Mouse (Mus musculus): ENCODE data around the gene Phex. TPM values are rescaled to one million over a fixed set of nuclear protein-coding genes. Genes with fewer than 3 reads are reported as not detected.

The Phex gene
- polyA plus RNA-seq (2015; fragmentation: Nextera tagmentation; extraction: Ambion mirVana) = 0.23 and 0.84 TPM in 2 replicates

- Histone ChIP-seq H3K27ac (no peak within 1 kb of the TSS), H3K9ac (no peak within 1 kb of the TSS), H3K36me3 (no peaks in the 10 kb centered on the region), H3K4me3 (no peak within 1 kb of the TSS), H3K4me1 (replicated peaks) (no peaks in the 10 kb centered on the region), H3K4me2 (no peak within 1 kb of the TSS), H3K27me3 (no peaks in the 10 kb centered on the region), H3K9me3 (replicated peaks) (no peaks in the 10 kb centered on the region)
- WGBS = 54% methylated on average over 5 of the region's 5 CpGs
- ATAC-seq (replicated peaks; ENCODE audit: insufficient number of reproducible peaks, insufficient read depth, low FRiP score, low read depth) = no peak
Observed at GRCm38 (mm10) chrX:157415212-157415611, at the start of gene Phex. Gene Phex (minus strand): TSS chrX:157415312.

GRCm38 (mm10) chrX:157462716-157463115, 47.6 kb upstream of the Phex start:
- no peaks in the 10 kb centered on the region for H3K36me3 ChIP-seq
- H3K27ac ChIP-seq = no peak overlapping the region
- H3K4me3 ChIP-seq = no peak overlapping the region
- H3K4me2 ChIP-seq = no peak overlapping the region
- 72% methylated on average over 3 of the region's 3 CpGs for WGBS
- no peak for ATAC-seq (replicated peaks; ENCODE audit: insufficient number of reproducible peaks, insufficient read depth, low FRiP score, low read depth)
- H3K9ac ChIP-seq = no peak overlapping the region
- H3K27me3 ChIP-seq = no peaks in the 10 kb centered on the region
- no peaks in the 10 kb centered on the region for H3K4me1 ChIP-seq (replicated peaks)
- no peaks in the 10 kb centered on the region for H3K9me3 ChIP-seq (replicated peaks)

DNA sequence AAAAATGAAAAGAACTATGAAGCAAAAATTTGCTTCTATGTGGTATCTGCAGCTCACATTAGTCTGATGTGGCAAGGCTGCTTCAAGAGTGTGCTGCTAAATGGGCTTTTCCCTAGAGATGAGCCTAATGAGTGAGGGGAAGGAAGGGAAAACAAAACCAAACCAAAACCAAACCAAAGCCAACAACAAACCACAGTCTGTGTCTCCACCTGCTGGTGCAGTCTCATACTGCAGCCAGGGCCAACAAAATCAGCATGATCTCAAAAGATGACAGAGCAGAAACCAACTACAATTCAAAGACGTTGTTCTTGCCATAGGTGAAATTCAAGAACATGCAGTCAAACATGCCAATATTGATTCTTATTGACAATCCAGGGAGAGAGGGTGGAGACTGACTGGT, 39.3 kb upstream of the Phex start:
- Histone ChIP-seq H3K4me2 (no peak overlapping the region), H3K4me3 (no peak overlapping the region), H3K9me3 (replicated peaks) (no peaks in the 10 kb centered on the region), H3K27ac (no peak overlapping the region), H3K4me1 (replicated peaks) (no peaks in the 10 kb centered on the region), H3K27me3 (no peaks in the 10 kb centered on the region), H3K9ac (no peak overlapping the region), H3K36me3 (no peaks in the 10 kb centered on the region)
- ATAC-seq (replicated peaks; ENCODE audit: insufficient number of reproducible peaks, insufficient read depth, low FRiP score, low read depth) = no peak
- 48% methylated on average over 1 of the region's 1 CpGs for WGBS

GRCm38 (mm10) chrX:157449000-157449399, 33.9 kb upstream of the Phex start:
- Histone ChIP-seq H3K27ac (no peak overlapping the region), H3K4me3 (no peak overlapping the region), H3K4me1 (replicated peaks) (no peaks in the 10 kb centered on the region), H3K27me3 (no peaks in the 10 kb centered on the region), H3K36me3 (no peaks in the 10 kb centered on the region), H3K9ac (no peak overlapping the region), H3K4me2 (no peak overlapping the region), H3K9me3 (replicated peaks) (no peaks in the 10 kb centered on the region)
- no peak for ATAC-seq (replicated peaks; ENCODE audit: insufficient number of reproducible peaks, insufficient read depth, low FRiP score, low read depth)
- WGBS = 67% methylated on average over 1 of the region's 1 CpGs

- Histone ChIP-seq H3K9ac (no peak overlapping the region), H3K4me3 (no peak overlapping the region), H3K27me3 (no peaks in the 10 kb centered on the region), H3K9me3 (replicated peaks) (no peaks in the 10 kb centered on the region), H3K4me1 (replicated peaks) (no peaks in the 10 kb centered on the region), H3K27ac (no peak overlapping the region), H3K4me2 (no peak overlapping the region), H3K36me3 (no peaks in the 10 kb centered on the region)
- no peak for ATAC-seq (replicated peaks; ENCODE audit: insufficient number of reproducible peaks, insufficient read depth, low FRiP score, low read depth)
- WGBS = 82% methylated on average over 6 of the region's 6 CpGs
Observed at GRCm38 (mm10) chrX:157447431-157447830, 32.3 kb upstream of the Phex start.

DNA sequence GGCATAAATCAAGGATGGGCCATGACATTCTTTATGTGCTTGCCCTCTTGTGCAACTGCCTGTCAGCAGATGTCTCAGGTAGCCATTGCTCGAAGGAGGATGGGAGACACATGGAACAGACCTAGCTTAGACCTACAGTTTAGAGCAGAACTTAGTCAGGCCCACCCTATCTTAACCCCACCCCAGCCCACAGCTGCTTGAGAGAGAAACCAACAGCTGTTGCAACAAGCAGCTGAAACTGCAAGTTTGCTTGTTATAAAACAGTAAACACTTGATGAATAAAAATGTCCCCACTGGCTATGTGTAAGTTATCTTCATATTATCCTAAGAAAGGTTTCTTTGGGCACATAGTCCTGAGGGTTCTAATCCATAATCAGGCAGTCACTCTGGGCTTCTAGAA, 19.7 kb upstream of the Phex start:
- no peak for ATAC-seq (replicated peaks; ENCODE audit: insufficient number of reproducible peaks, insufficient read depth, low FRiP score, low read depth)
- no peak overlapping the region for H3K4me2 ChIP-seq
- H3K9ac ChIP-seq = no peak overlapping the region
- no peaks in the 10 kb centered on the region for H3K4me1 ChIP-seq (replicated peaks)
- 63% methylated on average over 1 of the region's 1 CpGs for WGBS
- no peaks in the 10 kb centered on the region for H3K27me3 ChIP-seq
- H3K9me3 ChIP-seq (replicated peaks) = no peaks in the 10 kb centered on the region
- H3K36me3 ChIP-seq = no peaks in the 10 kb centered on the region
- H3K4me3 ChIP-seq = no peak overlapping the region
- H3K27ac ChIP-seq = no peak overlapping the region

- WGBS = 15% methylated on average over 2 of the region's 2 CpGs
- no peak for ATAC-seq (replicated peaks; ENCODE audit: insufficient number of reproducible peaks, insufficient read depth, low FRiP score, low read depth)
- Histone ChIP-seq H3K4me3 (no peak overlapping the region), H3K4me1 (replicated peaks) (no peaks in the 10 kb centered on the region), H3K4me2 (no peak overlapping the region), H3K9ac (no peak overlapping the region), H3K27me3 (no peaks in the 10 kb centered on the region), H3K36me3 (no peaks in the 10 kb centered on the region), H3K27ac (no peak overlapping the region), H3K9me3 (replicated peaks) (no peaks in the 10 kb centered on the region; the same call in 1 of the 2 replicates)
Observed at GRCm38 (mm10) chrX:157419451-157419850, 4.3 kb upstream of the Phex start.

- H3K4me3 ChIP-seq = no peak overlapping the region
Observed at GRCm38 (mm10) chrX:157404919-157405318, 10.2 kb downstream of the Phex start.

DNA sequence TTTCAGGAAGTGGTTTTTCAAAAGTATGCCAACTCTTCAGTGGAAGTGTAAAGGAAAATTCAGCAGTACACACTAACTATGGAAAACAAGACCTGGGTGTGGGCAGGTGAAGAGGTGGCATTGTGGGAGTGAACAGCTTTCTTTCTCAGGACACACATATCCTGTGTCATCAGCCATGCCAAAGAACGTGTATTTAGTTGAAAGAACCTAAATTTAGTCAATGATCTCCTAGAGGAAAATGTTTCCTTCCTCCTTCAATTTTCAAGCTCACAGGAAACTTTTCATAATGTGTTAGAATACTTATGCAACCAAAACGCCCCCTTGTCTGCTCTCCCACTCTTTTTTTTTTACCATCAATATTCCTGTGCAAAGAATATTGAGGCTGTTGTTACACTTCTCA, 23.9 kb downstream of the Phex start:
- H3K4me2 ChIP-seq = no peak overlapping the region
- no peaks in the 10 kb centered on the region for H3K4me1 ChIP-seq (replicated peaks)
- no peak overlapping the region for H3K27ac ChIP-seq
- H3K27me3 ChIP-seq = no peaks in the 10 kb centered on the region
- no peak overlapping the region for H3K9ac ChIP-seq
- H3K9me3 ChIP-seq (replicated peaks) = no peaks in the 10 kb centered on the region
- H3K4me3 ChIP-seq = no peak overlapping the region
- ATAC-seq (replicated peaks; ENCODE audit: insufficient number of reproducible peaks, insufficient read depth, low FRiP score, low read depth) = no peak
- H3K36me3 ChIP-seq = no peaks in the 10 kb centered on the region
- 54% methylated on average over 2 of the region's 2 CpGs for WGBS

More at GRCm38 (mm10) chrX:157404919-157405318, 10.2 kb downstream of the Phex start:
- H3K9me3 ChIP-seq (replicated peaks) = no peaks in the 10 kb centered on the region
- no peak overlapping the region for H3K4me2 ChIP-seq
- H3K36me3 ChIP-seq = no peaks in the 10 kb centered on the region
- no peak for ATAC-seq (replicated peaks; ENCODE audit: insufficient number of reproducible peaks, insufficient read depth, low FRiP score, low read depth)
- 56% methylated on average over 6 of the region's 6 CpGs for WGBS
- H3K9ac ChIP-seq = no peak overlapping the region
- no peaks in the 10 kb centered on the region for H3K4me1 ChIP-seq (replicated peaks)
- no peak overlapping the region for H3K27ac ChIP-seq
- no peaks in the 10 kb centered on the region for H3K27me3 ChIP-seq

GRCm38 (mm10) chrX:157390102-157390501, 25.0 kb downstream of the Phex start:
- no peaks in the 10 kb centered on the region for H3K4me1 ChIP-seq (replicated peaks)
- no peaks in the 10 kb centered on the region for H3K27me3 ChIP-seq
- ATAC-seq (replicated peaks; ENCODE audit: insufficient number of reproducible peaks, insufficient read depth, low FRiP score, low read depth) = no peak
- H3K27ac ChIP-seq = no peak overlapping the region
- 62% methylated on average over 6 of the region's 6 CpGs for WGBS
- H3K4me2 ChIP-seq = no peak overlapping the region
- H3K9me3 ChIP-seq (replicated peaks) = no peaks in the 10 kb centered on the region
- no peak overlapping the region for H3K9ac ChIP-seq
- H3K4me3 ChIP-seq = no peak overlapping the region
- H3K36me3 ChIP-seq = no peaks in the 10 kb centered on the region

DNA sequence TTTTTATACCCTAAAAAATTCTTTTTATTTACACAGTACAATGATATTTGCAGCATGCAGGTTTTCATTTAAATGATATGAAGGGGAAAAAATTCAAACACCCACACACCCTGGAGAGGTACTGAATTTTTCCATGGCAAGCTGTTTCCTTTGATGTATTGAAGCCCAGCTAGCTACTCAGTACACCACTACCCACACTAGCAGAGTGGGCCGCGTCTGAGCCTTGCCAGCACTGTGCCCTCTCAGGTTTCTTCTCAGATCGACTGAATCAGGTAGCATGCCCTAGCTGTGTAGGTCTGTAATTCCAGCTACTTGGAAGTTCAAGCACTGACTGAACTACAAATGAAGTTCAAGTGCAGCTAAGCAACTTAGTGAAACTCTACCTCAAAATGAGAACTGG, 26.7 kb downstream of the Phex start:
- Histone ChIP-seq H3K9ac (no peak overlapping the region), H3K9me3 (replicated peaks) (no peaks in the 10 kb centered on the region), H3K4me2 (no peak overlapping the region), H3K36me3 (no peaks in the 10 kb centered on the region), H3K27me3 (no peaks in the 10 kb centered on the region), H3K4me3 (no peak overlapping the region), H3K27ac (no peak overlapping the region), H3K4me1 (replicated peaks) (no peaks in the 10 kb centered on the region)
- ATAC-seq (replicated peaks; ENCODE audit: insufficient number of reproducible peaks, insufficient read depth, low FRiP score, low read depth) = no peak
- WGBS = 82% methylated on average over 3 of the region's 3 CpGs

DNA sequence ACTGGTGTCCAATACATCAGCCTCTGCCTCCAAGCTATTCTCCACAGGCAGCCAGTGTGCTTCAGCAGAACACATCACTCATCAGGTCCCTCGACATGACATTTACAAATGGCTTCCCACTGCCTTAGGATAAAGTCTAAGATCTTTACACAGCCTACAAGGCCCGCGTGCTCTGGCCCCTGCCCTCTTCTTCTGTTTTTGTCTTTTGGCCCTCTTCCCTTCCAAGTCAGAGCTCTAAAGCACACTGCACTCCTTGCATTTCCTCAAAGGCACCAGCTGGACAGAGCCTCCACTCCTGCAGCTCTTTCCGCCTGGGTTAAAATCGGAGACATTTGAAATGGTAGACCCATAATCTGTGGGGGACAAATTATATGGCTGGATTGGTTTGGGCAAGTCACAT, 28.1 kb downstream of the Phex start:
- 70% methylated on average over 5 of the region's 5 CpGs for WGBS
- no peak for ATAC-seq (replicated peaks; ENCODE audit: insufficient number of reproducible peaks, insufficient read depth, low FRiP score, low read depth)
- H3K9me3 ChIP-seq (replicated peaks) = no peaks in the 10 kb centered on the region
- no peak overlapping the region for H3K27ac ChIP-seq
- H3K4me3 ChIP-seq = no peak overlapping the region
- no peaks in the 10 kb centered on the region for H3K27me3 ChIP-seq
- H3K4me1 ChIP-seq (replicated peaks) = no peaks in the 10 kb centered on the region
- H3K36me3 ChIP-seq = no peaks in the 10 kb centered on the region
- H3K4me2 ChIP-seq = no peak overlapping the region
- no peak overlapping the region for H3K9ac ChIP-seq
